Mouse (Mus musculus) midbrain, embryonic 14.5 days (tissue): ENCODE results near the gene Cpsf4l. TPM values are rescaled to one million over a fixed set of nuclear protein-coding genes. Genes with fewer than 3 reads are reported as not detected.

Experiments
- ATAC-seq: fragments of 200-750 bp; cut with Nextera tagmentation; 2 replicates; pipeline ENCODE4 v1.8.0; 2017; ENCODE audit warnings: moderate number of reproducible peaks, moderate library complexity; ENCODE audit not compliant: low FRiP score, low TSS enrichment
- DNase-seq: peaks from one replicate; pipeline ENCODE4 v3.0.0-alpha.2; 2015
- H3K27ac ChIP-seq: fragments of 300-500 bp; sonication (generic); replicated peaks from 2 replicates; pipeline ENCODE4 v1.5.1; 2014; ENCODE audit warnings: mild to moderate bottlenecking, low read depth, low read length, moderate library complexity
- H3K27me3 ChIP-seq: fragments of 300-500 bp; sonication (generic); 2 replicates; pipeline ENCODE4 v1.6.1; 2014; ENCODE audit warnings: low read length, control low read depth, mixed read lengths; ENCODE audit not compliant: control insufficient read depth, insufficient read depth
- H3K36me3 ChIP-seq: fragments of 300-500 bp; sonication (generic); 2 replicates; pipeline ENCODE4 v1.6.1; 2014; ENCODE audit warnings: low read length, control low read depth; ENCODE audit not compliant: control insufficient read depth, insufficient read depth
- H3K4me1 ChIP-seq: fragments of 300-500 bp; sonication (generic); 2 replicates; pipeline ENCODE4 v1.6.1; 2014; ENCODE audit warnings: mild to moderate bottlenecking, antibody characterized with exemption, low read length, control low read depth; ENCODE audit not compliant: control insufficient read depth, insufficient read depth
- H3K4me2 ChIP-seq: fragments of 300-500 bp; sonication (generic); 2 replicates; pipeline ENCODE4 v1.6.1; 2014; ENCODE audit warnings: mild to moderate bottlenecking, low read length, moderate library complexity
- H3K4me3 ChIP-seq: fragments of 300-500 bp; sonication (generic); replicated peaks from 2 replicates; pipeline ENCODE4 v1.5.1; 2014; ENCODE audit warnings: low read depth, low read length
- H3K9ac ChIP-seq: fragments of 300-500 bp; sonication (generic); replicated peaks from 2 replicates; pipeline ENCODE4 v1.6.1; 2014; ENCODE audit warnings: mild to moderate bottlenecking, low read length, moderate library complexity
- H3K9me3 ChIP-seq: fragments of 300-500 bp; sonication (generic); 2 replicates; pipeline ENCODE4 v1.6.1; 2016; ENCODE audit warnings: low read length, control low read depth, mixed read lengths; ENCODE audit not compliant: control insufficient read depth
- WGBS: fragments of 180-500 bp; shearing (Covaris S2); extraction: QIAGEN DNeasy Blood & Tissue Kit; methylation state at CpG from one replicate; pipeline ENCODE4 v1.1.7; 2014; 5-methylcytosine and 5-hydroxymethylcytosine counted together
- polyA plus RNA-seq: library from polyadenylated mRNA; unstranded; fragments of >200 nt; fragmentation: Nextera tagmentation; extraction: Ambion mirVana; gene quantifications from 2 replicates; pipeline ENCODE4 v1.2.1, GENCODE M21; 2014

Gene Cpsf4l
- polyA plus RNA-seq, 1 experiment from 2014 or later = 0.47 TPM

GRCm38 (mm10) chr11:113729917-113730316, 20.1 kb upstream of the Cpsf4l start:
- no peaks in the 10 kb centered on the region for H3K9me3 ChIP-seq
- ATAC-seq (no peak), DNase-seq (no peak)
- WGBS = 67% methylated on average over 8 of the region's 8 CpGs
- H3K4me1 ChIP-seq = no peaks in the 10 kb centered on the region
- no peaks in the 10 kb centered on the region for H3K27me3 ChIP-seq
- no peak overlapping the region for H3K4me3 ChIP-seq
- peaks cover 37% of the 10 kb centered on the region for H3K36me3 ChIP-seq
- H3K27ac ChIP-seq = no peak overlapping the region
- no peak overlapping the region for H3K4me2 ChIP-seq
- no peak overlapping the region for H3K9ac ChIP-seq

- Histone ChIP-seq H3K27ac (no peak overlapping the region), H3K9me3 (no peaks in the 10 kb centered on the region), H3K4me1 (no peaks in the 10 kb centered on the region), H3K9ac (no peak overlapping the region), H3K4me2 (no peak overlapping the region), H3K36me3 (peaks cover 37% of the 10 kb centered on the region), H3K27me3 (no peaks in the 10 kb centered on the region), H3K4me3 (no peak overlapping the region)
- DNase-seq (no peak), ATAC-seq (no peak)
- 82% methylated on average over 21 of the region's 21 CpGs for WGBS
These were observed 19.4 kb upstream of the Cpsf4l start for GRCm38 (mm10) chr11:113729239-113729638.

GRCm38 (mm10) chr11:113727992-113728391, 18.2 kb upstream of the Cpsf4l start:
- Histone ChIP-seq H3K4me3 (no peak overlapping the region), H3K27me3 (no peaks in the 10 kb centered on the region), H3K27ac (no peak overlapping the region), H3K4me2 (no peak overlapping the region), H3K9me3 (no peaks in the 10 kb centered on the region), H3K9ac (no peak overlapping the region), H3K36me3 (peaks cover 37% of the 10 kb centered on the region), H3K4me1 (no peaks in the 10 kb centered on the region)
- 84% methylated on average over 6 of the region's 6 CpGs for WGBS
- no peak for ATAC-seq
- DNase-seq = no peak

- no peaks in the 10 kb centered on the region for H3K4me1 ChIP-seq
- H3K4me3 ChIP-seq = no peak overlapping the region
- DNase-seq (no peak), ATAC-seq (no peak)
- H3K9me3 ChIP-seq = no peaks in the 10 kb centered on the region
- no peak overlapping the region for H3K9ac ChIP-seq
- no peaks in the 10 kb centered on the region for H3K27me3 ChIP-seq
- WGBS = 93% methylated on average over 14 of the region's 14 CpGs
- H3K4me2 ChIP-seq = no peak overlapping the region
- H3K36me3 ChIP-seq = peaks cover 37% of the 10 kb centered on the region
- no peak overlapping the region for H3K27ac ChIP-seq
These were observed 17.4 kb upstream of the Cpsf4l start for GRCm38 (mm10) chr11:113726994-113727888.

- DNase-seq = no peak
These were observed 15.6 kb upstream of the Cpsf4l start for GRCm38 (mm10) chr11:113725235-113726048.

GRCm38 (mm10) chr11:113722405-113723090, 12.7 kb upstream of the Cpsf4l start:
- Histone ChIP-seq H3K27me3 (no peaks in the 10 kb centered on the region), H3K4me3 (no peak overlapping the region), H3K4me1 (no peaks in the 10 kb centered on the region), H3K4me2 (no peak overlapping the region), H3K9me3 (no peaks in the 10 kb centered on the region), H3K27ac (no peak overlapping the region), H3K36me3 (peaks cover 16% of the 10 kb centered on the region), H3K9ac (no peak overlapping the region)
- ATAC-seq (no peak), DNase-seq (no peak)
- 75% methylated on average over 14 of the region's 14 CpGs for WGBS

More at GRCm38 (mm10) chr11:113725235-113726048, 15.6 kb upstream of the Cpsf4l start:
- Histone ChIP-seq H3K4me2 (no peak overlapping the region), H3K36me3 (peaks cover 37% of the 10 kb centered on the region), H3K4me1 (no peaks in the 10 kb centered on the region), H3K4me3 (no peak overlapping the region), H3K9ac (no peak overlapping the region), H3K9me3 (no peaks in the 10 kb centered on the region), H3K27me3 (no peaks in the 10 kb centered on the region), H3K27ac (no peak overlapping the region)
- WGBS = 85% methylated on average over 4 of the region's 4 CpGs
- ATAC-seq = peak; percentile 18; the same call in 1 of the 2 replicates

GRCm38 (mm10) chr11:113717767-113718424, 8.1 kb upstream of the Cpsf4l start:
- Histone ChIP-seq H3K4me3 (no peak overlapping the region), H3K36me3 (no peaks in the 10 kb centered on the region), H3K9me3 (no peaks in the 10 kb centered on the region), H3K9ac (no peak overlapping the region), H3K4me1 (no peaks in the 10 kb centered on the region), H3K27me3 (no peaks in the 10 kb centered on the region), H3K4me2 (no peak overlapping the region), H3K27ac (no peak overlapping the region)
- no peak for DNase-seq
- WGBS = 72% methylated on average over 16 of the region's 16 CpGs
- no peak for ATAC-seq

GRCm38 (mm10) chr11:113716132-113716531, 6.3 kb upstream of the Cpsf4l start:
- peaks cover under 1% of the 10 kb centered on the region; the same call in 1 of the 2 replicates for H3K4me1 ChIP-seq
- no peaks in the 10 kb centered on the region for H3K36me3 ChIP-seq
- no peaks in the 10 kb centered on the region for H3K27me3 ChIP-seq
- H3K27ac ChIP-seq = no peak overlapping the region
- no peaks in the 10 kb centered on the region for H3K9me3 ChIP-seq
- no peak overlapping the region for H3K9ac ChIP-seq
- WGBS = 92% methylated on average over 2 of the region's 2 CpGs
- no peak overlapping the region for H3K4me3 ChIP-seq
- ATAC-seq = no peak
- H3K4me2 ChIP-seq = no peak overlapping the region
- no peak for DNase-seq
